Mouse (Mus musculus) heart, postnatal 0 days (tissue): ENCODE measurements at regions not wholly inside any gene's neighbourhood (a gene's known extent, or its start where the extent isn't known, plus 50 kb on each side); places are given as distances from the start of the nearest gene placed in this dataset.

Source experiments
- CTCF ChIP-seq: IDR thresholded peaks from 2 replicates; pipeline ENCODE4 v1.5.1; 2016; ENCODE audit warnings: antibody characterized with exemption, control low read depth, low read depth
- EP300 ChIP-seq: IDR thresholded peaks from 2 replicates; pipeline ENCODE4 v1.6.1; 2016; ENCODE audit warnings: antibody characterized with exemption, low read depth

- TF ChIP-seq CTCF = no peak
- TF ChIP-seq EP300 = no peak
Measured at GRCm38 (mm10) chr1:69459899-69460298, 227.1 kb downstream of the Ikzf2 start.
